Mouse (Mus musculus) inflammation-experienced regulatory T-cells, adult 6 months (primary cell): Measurements from ENCODE around the gene Gm15128. TPM values are rescaled to one million over a fixed set of nuclear protein-coding genes. Genes with fewer than 3 reads are reported as not detected.
"Not testable (repeated sequence)": the region's sequence is repeated elsewhere in the genome, so short reads cannot be mapped to it uniquely, and the experiment has no call there.

Experiments used
- ATAC-seq: one replicate; pipeline ENCODE4 v1.8.0; 2017
- polyA plus RNA-seq, 3 experiments: library from polyadenylated mRNA; unstranded; fragments of 100-300 nt; shearing (Covaris generic); gene quantifications; one replicate each; pipeline ENCODE4 v1.2.1; 2017

Gene Gm15128
- not detected for polyA plus RNA-seq

DNA sequence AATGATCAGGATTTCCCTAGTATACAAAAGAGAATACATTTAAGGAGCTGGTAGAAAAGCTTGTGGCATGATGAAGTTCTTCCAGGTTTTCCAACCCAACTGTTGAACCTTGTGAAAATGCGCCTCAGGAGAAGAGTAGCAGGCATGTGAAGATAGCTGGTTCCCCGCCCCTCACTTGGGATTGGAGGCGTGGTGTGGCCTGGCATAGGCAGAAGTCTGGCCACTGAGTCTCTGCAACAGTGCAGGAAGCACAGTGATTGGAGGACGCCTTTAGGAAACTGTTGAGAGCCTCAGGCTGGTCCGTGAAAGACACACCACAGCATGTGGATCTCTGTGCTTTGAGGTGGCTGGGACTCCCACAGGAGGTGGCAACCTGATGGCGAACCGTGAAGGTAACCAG, at the start of gene Gm15128:
Gene Gm15128, plus strand, starts transcription at position 301 of the 400 bp plus-strand sequence.
- not testable (repeated sequence) for ATAC-seq

Other genes starting within 250 kb of the Gm15128 start
- gene Lrch2, start 211.9 kb upstream of the Gm15128 start, polyA plus RNA-seq: not detected
- gene Gm15080, start 227.0 kb downstream of the Gm15128 start, polyA plus RNA-seq: not detected